Mouse (Mus musculus): ENCODE results near the gene Hic1.

- TF ChIP-seq POLR2A (IDR thresholded peaks at IDR 0.05; ENCODE audit: low read depth, low read length), result no peak
- no peak for TF ChIP-seq CTCF (IDR thresholded peaks at IDR 0.05; ENCODE audit: borderline replicate concordance, insufficient read depth, low read length)
Measured at GRCm38 (mm10) chr11:75196131-75196530, 26.8 kb upstream of the Hic1 start.
